Mouse (Mus musculus): ENCODE data around the gene Natd1. TPM values are rescaled to one million over a fixed set of nuclear protein-coding genes. Genes with fewer than 3 reads are reported as not detected.

Natd1 gene
- total RNA-seq, 2 experiments from 2014 or later: 18.1 to 24.2 TPM

Other genes starting within 250 kb of the Natd1 start
- 10 to 100 TPM; 23.8 to 25.2 TPM for gene Llgl1, start 215.0 kb downstream of the Natd1 start, total RNA-seq (2021)
- 100 to 1,000 TPM; 106 to 117 TPM for gene Flii, start 187.5 kb downstream of the Natd1 start, total RNA-seq (2021)
- 10 to 100 TPM; 24.2 to 26.6 TPM for gene Mief2, start 186.4 kb downstream of the Natd1 start, total RNA-seq (2021)
- gene Top3a, start 137.4 kb downstream of the Natd1 start, total RNA-seq (2021): 1 to 10 TPM; 5.3 to 6.3 TPM
- gene Smcr8, start 137.2 kb downstream of the Natd1 start, total RNA-seq (2021): 10 to 100 TPM; 16.1 to 16.6 TPM
- gene Shmt1, start 103.0 kb downstream of the Natd1 start, total RNA-seq (2021): 10 to 100 TPM; 19.9 to 22.4 TPM
- 10 to 100 TPM; 18.9 to 21.1 TPM for gene Dhrs7b, start 84.1 kb downstream of the Natd1 start, total RNA-seq (2021)
- 10 to 100 TPM; 37.2 to 38.3 TPM for gene Tmem11, start 35.5 kb downstream of the Natd1 start, total RNA-seq (2021)
- 10 to 100 TPM; 56.2 to 57.1 TPM for gene Map2k3, start 17.3 kb upstream of the Natd1 start, total RNA-seq (2021)
- gene Kcnj12, start 107.8 kb upstream of the Natd1 start, total RNA-seq (2021): 10 to 100 TPM; 20.6 to 24.7 TPM
- gene Tnfrsf13b, start 212.0 kb upstream of the Natd1 start, total RNA-seq (2021): 1 to 10 TPM in 1 of 2 experiments, under 1 TPM in 1; 0.91 to 1.0 TPM